Mouse (Mus musculus): ENCODE measurements at regions not wholly inside any gene's neighbourhood (a gene's known extent, or its start where the extent isn't known, plus 50 kb on each side); places are given as distances from the start of the nearest gene placed in this dataset.
"Not testable (repeated sequence)": the region's sequence is repeated elsewhere in the genome, so short reads cannot be mapped to it uniquely, and the experiment has no call there.

DNA sequence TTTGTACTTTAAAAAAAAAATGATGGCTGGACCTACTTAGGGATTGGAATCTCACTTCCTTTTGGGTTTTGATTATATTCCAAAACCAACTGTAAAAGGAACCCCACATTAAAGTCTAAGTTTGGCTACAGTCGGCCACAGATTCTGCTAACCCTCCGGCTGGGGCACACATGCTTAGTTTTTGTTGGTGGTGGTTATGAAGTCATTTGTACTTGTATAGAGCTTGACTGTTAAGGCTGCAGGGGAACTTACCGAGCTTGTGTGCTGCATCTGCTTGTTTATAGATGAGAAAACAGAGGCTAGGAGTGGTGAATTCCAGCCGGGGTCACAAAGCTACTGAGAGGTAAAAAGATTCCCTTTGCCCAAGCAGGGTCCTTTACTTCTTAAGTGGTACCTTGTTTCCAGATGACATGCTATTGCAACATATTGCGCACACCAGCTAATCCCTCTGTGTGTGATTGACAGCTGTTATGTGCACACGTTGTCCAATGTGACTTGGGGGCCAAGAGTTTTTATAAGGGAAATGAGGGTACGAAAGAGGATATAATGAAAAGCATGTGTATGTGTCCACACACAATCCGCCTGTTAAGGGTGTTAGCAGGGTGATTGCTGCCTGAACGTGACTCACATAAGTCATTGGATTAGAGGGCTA lies 169.8 kb downstream of the Enc1 start:
- DNase-seq (ENCODE audit: low spot score) = no peak
- intact Hi-C loops (cut with DNase I) = no loop called here

- DNase-seq (ENCODE audit: low spot score) = no peak
- intact Hi-C loops (cut with DNase I) = no loop called here
Observed at GRCm38 (mm10) chr13:97409891-97410525, 169.1 kb downstream of the Enc1 start.

- no peak for DNase-seq (ENCODE audit: low spot score)
- intact Hi-C loops (cut with DNase I) = no loop called here
Observed at GRCm38 (mm10) chr13:97409291-97409780, 168.4 kb downstream of the Enc1 start.

DNA sequence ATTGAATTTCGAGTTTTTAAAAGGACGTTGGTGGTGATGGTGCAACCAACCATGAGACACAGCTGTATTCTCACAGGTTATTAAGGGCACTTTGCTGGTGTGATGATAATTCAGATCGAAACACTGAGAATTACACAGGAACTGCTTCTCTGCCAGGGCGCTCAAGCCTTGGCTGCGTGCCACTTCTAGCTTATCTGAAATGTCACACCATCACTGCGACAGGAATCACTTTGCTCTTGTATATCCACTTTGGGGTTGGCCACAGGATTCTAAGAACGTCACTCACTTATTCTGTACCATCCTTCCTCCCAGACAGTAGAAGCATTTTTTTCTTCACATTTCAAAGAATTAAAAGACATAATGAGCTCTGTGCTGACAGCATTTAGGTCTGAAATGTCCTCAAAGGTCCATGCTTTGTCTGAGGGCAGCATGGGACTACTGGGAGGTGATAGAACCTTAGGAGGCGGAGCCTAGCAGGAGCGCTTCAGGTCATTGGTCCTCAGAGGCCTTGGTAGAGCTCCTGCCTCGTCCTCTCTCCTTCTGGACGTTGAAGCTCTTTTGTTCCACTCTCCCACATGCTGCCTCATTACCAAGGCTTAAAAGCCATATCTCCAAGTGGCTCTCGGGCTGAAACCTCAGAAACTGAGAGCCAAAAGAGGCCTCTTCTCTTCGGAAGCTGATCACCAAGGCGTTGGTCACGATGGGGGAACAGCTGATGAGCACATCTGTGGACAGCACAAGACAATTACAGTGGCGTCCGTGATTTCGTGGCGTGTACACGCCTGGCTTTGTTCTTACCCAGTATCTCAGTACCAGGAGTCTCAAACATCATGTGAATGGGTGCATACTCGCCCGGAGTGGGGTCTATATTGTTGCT lies 167.7 kb downstream of the Enc1 start:
- DNase-seq (ENCODE audit: low spot score) = no peak
- intact Hi-C loops (cut with DNase I) = no loop called here

- DNase-seq (ENCODE audit: low spot score) = no peak
- intact Hi-C loops (cut with DNase I) = no loop called here
Observed at GRCm38 (mm10) chr13:97407773-97408172, 166.9 kb downstream of the Enc1 start.

GRCm38 (mm10) chr13:97406678-97407077 lies 165.8 kb downstream of the Enc1 start:
- intact Hi-C loops (cut with DNase I) = no loop called here
- no peak for DNase-seq (ENCODE audit: low spot score)

DNA sequence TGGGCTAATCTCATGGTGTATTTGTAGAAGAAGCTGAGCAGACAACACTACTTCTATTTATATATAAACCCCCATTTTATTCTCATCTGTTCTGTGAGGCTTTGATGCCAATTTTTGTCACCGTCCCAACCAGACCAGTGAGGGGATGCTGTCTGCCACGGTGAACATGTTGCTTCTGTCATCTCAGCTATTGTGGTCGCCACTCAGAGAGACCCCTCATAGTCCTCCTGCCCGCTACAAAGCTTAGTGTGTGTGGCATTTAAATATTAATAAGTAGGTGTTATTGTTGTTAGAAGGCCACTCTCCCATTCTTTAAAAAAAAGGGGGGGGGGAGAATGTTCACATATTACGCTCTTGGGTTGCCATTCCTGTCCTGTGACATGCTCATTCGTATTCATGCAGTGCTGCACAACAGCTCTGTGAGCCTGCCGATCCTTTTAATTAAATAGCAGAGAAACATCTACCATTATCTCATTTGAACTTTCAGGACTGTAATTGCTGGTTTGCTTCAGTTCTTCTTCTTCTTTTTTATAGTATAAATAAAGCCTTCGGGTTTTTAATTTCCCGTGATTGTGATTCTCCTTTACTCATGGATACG lies 161.4 kb downstream of the Enc1 start:
- no peak for DNase-seq (ENCODE audit: low spot score)
- intact Hi-C loops (cut with DNase I) = no loop called here

- no peak for DNase-seq (ENCODE audit: low spot score)
- intact Hi-C loops (cut with DNase I) = no loop called here
Observed at GRCm38 (mm10) chr13:97401620-97402019, 160.7 kb downstream of the Enc1 start.

GRCm38 (mm10) chr13:97398041-97398440 lies 157.1 kb downstream of the Enc1 start:
- intact Hi-C loops (cut with DNase I) = no loop called here
- no peak for DNase-seq (ENCODE audit: low spot score)

- intact Hi-C loops (cut with DNase I) = no loop called here
- no peak for DNase-seq (ENCODE audit: low spot score)
Observed at GRCm38 (mm10) chr13:97396899-97397640, 156.2 kb downstream of the Enc1 start.

DNA sequence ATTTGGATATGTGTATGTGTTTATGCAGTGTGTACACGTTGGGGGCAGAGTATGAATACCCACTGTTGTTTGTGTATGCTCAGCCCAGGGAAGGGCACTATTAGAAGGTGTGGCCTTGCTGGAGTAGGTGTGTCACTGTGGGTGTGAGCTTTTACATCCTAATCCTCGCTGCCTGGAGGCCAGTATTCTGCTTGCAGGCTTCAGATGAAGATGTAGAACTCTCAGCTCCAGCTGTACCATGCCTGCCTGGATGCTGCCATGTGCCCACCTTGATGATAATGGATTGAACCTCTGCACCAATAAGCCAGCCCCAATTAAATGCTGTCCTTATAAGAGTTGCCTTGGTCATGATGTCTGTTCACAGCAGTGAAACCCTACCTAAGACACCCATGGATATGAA lies 155.4 kb downstream of the Enc1 start:
- intact Hi-C loops (cut with DNase I); DNase-seq (ENCODE audit: low spot score): not testable (repeated sequence)

DNA sequence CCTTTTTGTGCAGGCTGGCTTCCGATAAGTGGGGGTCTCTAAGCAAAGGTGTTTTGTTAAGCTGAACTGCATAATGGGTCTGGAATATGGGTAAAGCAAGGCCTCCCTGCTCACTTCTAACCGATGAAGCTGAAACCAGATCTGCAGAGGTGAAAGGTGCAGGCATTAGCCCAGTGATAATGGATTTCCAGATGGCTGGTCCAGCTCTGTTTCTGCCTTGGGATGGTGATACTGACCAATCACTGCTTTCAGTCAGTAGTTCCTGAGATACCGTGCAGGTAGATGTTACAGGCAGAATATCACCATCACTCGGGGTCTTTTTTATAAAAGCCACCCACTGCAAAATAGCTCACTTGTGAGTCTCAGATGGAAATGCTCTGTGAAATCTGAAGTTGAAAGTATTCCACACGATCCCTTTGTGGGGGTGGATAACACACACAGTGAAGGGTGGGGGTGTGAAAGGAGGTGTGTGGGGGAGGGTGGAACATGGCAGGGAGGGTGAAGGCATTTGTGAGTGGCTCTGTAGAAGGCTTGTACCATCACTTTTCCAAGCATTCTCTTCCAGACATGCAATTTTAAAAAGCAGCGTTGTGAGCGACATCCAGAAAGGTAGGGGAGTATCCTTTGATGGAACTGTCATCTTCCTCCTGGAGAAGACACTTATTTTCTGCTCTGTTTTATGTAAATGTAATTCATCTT lies 154.0 kb downstream of the Enc1 start:
- intact Hi-C loops (cut with DNase I) = no loop called here
- DNase-seq (ENCODE audit: low spot score) = no peak

DNA sequence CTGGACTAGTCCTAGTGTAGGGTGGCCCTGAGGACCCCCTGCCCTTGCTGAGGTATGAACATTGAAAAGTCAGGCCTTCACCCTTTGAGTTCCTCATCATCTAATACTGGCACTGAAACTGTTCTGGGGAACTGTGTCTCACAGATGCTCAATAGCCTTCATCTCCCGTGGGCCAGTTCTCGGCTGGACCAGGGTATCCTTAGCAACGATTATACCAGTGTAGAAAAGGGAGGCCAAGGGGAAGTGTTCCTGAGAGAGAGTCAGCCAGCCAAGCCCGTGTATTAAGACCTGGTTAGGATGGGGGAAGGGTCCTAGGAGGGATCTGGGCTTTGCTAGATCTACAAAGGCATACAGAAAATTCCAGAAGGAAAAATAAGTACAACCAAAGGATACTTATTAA lies 153.2 kb downstream of the Enc1 start:
- intact Hi-C loops (cut with DNase I) = no loop called here
- no peak for DNase-seq (ENCODE audit: low spot score)

- no peak for DNase-seq (ENCODE audit: low spot score)
Observed at GRCm38 (mm10) chr13:97393456-97393855, 152.6 kb downstream of the Enc1 start.

GRCm38 (mm10) chr13:97390449-97390930 lies 149.6 kb downstream of the Enc1 start:
- DNase-seq (ENCODE audit: low spot score) = peak; percentile 38
- intact Hi-C loops (cut with DNase I) = no loop called here

More at GRCm38 (mm10) chr13:97393456-97393855, 152.6 kb downstream of the Enc1 start:
- intact Hi-C loops (cut with DNase I) = no loop called here

DNA sequence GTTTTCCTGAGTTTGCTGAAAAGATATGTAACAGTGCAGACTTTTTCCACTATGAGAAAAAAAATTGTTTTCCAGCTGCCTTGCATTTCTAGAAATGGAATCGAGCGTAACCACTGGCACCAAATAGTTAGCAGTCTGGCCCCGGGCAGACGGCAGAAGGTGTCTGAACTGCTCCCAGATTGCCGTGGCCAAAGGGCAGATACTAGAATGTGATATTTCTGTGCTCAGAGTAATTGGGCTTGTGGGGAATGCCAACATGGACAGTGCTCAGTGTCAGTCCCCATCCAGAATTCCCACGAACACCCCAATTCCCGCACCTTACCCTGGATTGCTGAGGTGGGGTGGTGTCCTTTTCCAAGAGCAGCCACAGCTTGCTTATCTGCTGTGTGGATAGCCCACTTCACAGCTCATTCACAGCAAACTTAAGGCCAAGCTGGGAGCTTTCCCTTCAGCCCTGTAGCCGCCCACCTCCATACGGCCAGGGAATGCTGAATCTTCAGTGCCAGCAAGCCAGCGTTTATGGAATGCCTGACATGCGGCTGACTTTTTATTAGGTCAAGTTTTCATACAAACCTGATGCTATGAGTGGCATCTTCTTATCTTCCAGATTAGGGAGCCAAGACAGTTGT lies 148.1 kb downstream of the Enc1 start:
- intact Hi-C loops (cut with DNase I) = no loop called here
- DNase-seq (ENCODE audit: low spot score) = no peak

DNA sequence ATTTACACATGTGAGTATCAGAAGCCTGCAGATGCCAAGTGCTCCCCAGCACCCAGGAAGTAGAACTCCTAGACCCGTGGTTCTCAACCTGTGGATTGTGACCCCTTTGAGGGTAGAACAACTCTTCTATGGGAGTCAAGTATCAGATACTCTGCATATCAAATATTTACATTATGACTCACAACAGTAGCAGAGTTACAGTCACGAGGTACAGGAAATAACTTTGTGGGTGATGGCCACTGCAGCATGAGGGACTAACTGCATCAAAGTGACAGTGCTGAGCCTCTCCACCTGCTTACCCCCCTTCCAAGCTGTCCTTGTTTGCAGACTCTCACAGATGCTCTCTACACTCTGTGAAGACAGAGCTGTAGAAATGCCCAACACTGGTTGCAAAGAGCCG lies 145.6 kb downstream of the Enc1 start:
- intact Hi-C loops (cut with DNase I) = no loop called here
- no peak for DNase-seq (ENCODE audit: low spot score)

- intact Hi-C loops (cut with DNase I) = no loop called here
Observed at GRCm38 (mm10) chr13:97385531-97385930, 144.6 kb downstream of the Enc1 start.

More at GRCm38 (mm10) chr13:97385531-97385930, 144.6 kb downstream of the Enc1 start:
- no peak for DNase-seq (ENCODE audit: low spot score)

Data from heart, postnatal 25 days (tissue).